Mouse (Mus musculus): ENCODE measurements around the gene Brd3.

Brd3 gene

DNA sequence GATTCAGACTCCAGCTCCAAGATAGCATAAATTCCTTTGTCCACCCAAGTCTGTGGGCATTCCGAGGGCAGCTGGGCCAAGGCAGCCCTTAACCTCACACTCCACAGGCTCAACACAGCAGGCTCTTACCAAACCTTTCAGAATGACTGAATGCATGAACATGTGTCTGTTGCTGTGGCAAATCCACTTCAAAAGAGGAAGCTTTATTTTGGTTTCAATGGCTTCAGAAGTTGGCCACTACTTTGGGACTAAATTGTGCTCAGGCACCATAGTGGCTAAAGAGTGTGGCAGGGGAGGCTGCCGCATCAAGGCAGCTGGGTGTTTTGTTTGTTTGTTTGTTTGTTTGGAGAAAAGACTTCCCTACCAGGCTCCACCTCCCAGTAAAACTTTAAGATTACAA is 107.4 kb downstream of the Brd3 start:
- DNase-seq (ENCODE audit: low spot score), result no peak

DNA sequence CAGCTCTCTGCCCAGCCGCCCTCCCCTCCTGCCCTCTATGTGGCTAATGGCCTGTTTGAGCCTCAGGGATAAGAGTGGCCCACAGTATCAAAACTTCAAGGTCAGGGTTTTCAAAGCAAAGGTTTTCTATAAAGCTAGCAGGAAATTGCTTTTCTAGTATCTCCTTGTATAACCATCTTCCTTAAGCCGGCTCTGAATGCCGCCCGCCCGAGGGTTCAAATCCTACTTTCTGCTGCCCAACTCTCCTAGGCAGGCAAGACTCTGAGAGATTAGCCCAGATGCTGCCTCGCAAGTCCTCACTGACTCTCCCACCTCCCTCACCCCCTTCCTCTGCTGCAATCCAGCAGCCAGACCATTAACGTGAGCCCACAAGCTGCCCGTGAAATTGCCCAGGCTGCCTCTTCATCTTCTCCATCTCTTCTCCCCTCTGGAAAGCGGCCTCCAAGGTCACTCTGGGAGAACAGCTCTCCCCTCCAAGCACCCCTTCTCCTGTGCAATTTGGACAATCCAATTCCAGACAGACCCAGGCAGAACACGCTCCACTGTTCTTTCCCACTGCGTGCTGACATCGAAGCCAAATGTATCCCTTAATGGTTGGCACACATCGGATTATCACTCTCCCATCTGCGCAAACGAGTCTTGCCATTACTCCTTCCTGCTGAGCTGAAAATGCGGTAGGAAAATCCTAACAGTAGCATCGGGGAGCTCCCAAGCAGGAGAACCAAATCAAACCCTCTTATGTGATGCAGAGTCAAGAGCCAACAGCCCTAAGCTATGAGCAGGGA is 110.6 kb downstream of the Brd3 start:
- DNase-seq (ENCODE audit: low spot score), result no peak

Data from embryo, embryonic 10 days (tissue).